Mouse (Mus musculus) ES-Bruce4 (cell line): Measurements from ENCODE around the gene Mrpl48. TPM values are rescaled to one million over a fixed set of nuclear protein-coding genes. Genes with fewer than 3 reads are reported as not detected.

Source experiments
- H3K27ac ChIP-seq: 2 replicates; pipeline ENCODE4 v1.5.1; 2012; ENCODE audit warnings: low read length, inconsistent platforms; ENCODE audit not compliant: insufficient read depth
- H3K27me3 ChIP-seq: 2 replicates; pipeline ENCODE4 v1.6.1; 2012; ENCODE audit warnings: mild to moderate bottlenecking, low read length, inconsistent platforms; ENCODE audit not compliant: control insufficient read depth, poor library complexity, insufficient read depth, severe bottlenecking
- H3K36me3 ChIP-seq: 2 replicates; pipeline ENCODE4 v1.6.1; 2012; ENCODE audit warnings: inconsistent platforms, mild to moderate bottlenecking, low read length, moderate library complexity; ENCODE audit not compliant: control insufficient read depth, poor library complexity, insufficient read depth, severe bottlenecking
- H3K4me1 ChIP-seq: one replicate; pipeline ENCODE4 v1.8.1; 2011; ENCODE audit warnings: low read length; ENCODE audit not compliant: control insufficient read depth, insufficient read depth
- H3K4me3 ChIP-seq: 2 replicates; pipeline ENCODE4 v1.5.1; 2011; ENCODE audit warnings: low read depth, mild to moderate bottlenecking, low read length
- H3K9ac ChIP-seq: 2 replicates; pipeline ENCODE4 v1.6.1; 2012; ENCODE audit warnings: low read depth, mild to moderate bottlenecking, inconsistent platforms; ENCODE audit not compliant: poor library complexity, severe bottlenecking
- H3K9me3 ChIP-seq: replicated peaks from 2 replicates; pipeline ENCODE4 v1.6.1; 2012; ENCODE audit warnings: mild to moderate bottlenecking, low read length, inconsistent platforms; ENCODE audit not compliant: control insufficient read depth, poor library complexity, insufficient read depth, severe bottlenecking
- CTCF ChIP-seq: IDR thresholded peaks from one replicate; pipeline ENCODE4 v1.8.1; 2011; ENCODE audit warnings: low read depth, low read length
- EP300 ChIP-seq: IDR thresholded peaks from 2 replicates; pipeline ENCODE4 v1.6.1; 2011; ENCODE audit warnings: low read depth, low read length; ENCODE audit not compliant: insufficient read depth
- POLR2A ChIP-seq: IDR thresholded peaks from one replicate; pipeline ENCODE4 v1.8.1; 2011; ENCODE audit warnings: low read length; ENCODE audit not compliant: insufficient read depth
- polyA plus RNA-seq: library from polyadenylated mRNA; stranded (reverse); fragments of >200 nt; gene quantifications from 2 replicates; pipeline ENCODE4 v1.2.4, GENCODE M21; 2011; ENCODE audit warnings: low read depth; ENCODE audit not compliant: missing spikeins, insufficient read depth, insufficient read length

Gene Mrpl48
- polyA plus RNA-seq, 1 experiment: 57.4 TPM

DNA sequence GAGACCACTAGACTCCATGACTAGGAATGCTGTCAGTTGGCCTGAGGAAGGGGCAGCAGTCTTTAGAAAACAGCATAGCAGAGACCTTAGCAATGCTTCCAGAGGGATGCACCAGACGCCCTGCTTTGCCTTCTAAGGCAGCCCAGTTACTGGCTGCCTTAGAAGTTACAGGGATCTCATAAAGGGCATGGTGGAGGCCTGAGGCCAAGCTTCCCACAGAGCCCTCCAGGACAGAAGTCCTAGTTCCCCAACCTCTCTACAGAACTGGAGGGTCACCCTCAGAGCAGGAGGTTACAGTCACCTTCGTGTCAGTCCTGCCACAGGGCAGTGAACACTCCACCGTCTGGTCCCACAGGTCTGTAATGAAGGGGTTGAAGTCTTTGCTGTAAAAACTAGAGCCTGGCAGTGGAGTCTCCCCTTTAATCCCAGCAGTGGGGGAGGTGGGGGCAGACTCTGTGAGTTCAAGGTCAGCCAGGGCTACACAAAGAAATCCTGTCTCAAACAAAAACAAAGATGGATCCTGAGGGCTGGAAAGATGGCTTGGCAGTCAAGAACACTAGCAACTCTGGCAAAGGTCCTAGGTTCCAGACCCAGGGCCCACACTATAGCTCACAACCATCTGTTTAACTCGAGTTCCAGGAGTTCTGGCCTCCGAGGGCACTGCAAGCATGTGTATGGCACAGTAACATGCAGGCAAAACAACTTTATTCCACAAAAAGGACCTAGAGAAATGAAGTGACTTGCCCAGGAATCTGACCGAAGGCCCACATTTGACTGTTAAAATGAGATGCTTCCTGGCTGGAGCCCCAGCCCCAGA is 106.9 kb downstream of the Mrpl48 start:
- H3K27ac ChIP-seq: peak overlapping the region; percentile 80
- peaks cover 13% of the 10 kb centered on the region for H3K4me1 ChIP-seq
- TF ChIP-seq CTCF: no peak
- no peak for TF ChIP-seq EP300
- TF ChIP-seq POLR2A: no peak

GRCm38 (mm10) chr7:100500276-100500977 is 107.7 kb downstream of the Mrpl48 start:
- Histone ChIP-seq H3K27me3 (no peaks in the 10 kb centered on the region), H3K9ac (no peak overlapping the region), H3K9me3 (no peaks in the 10 kb centered on the region), H3K4me3 (no peak overlapping the region), H3K27ac (peak overlapping the region; percentile 80), H3K36me3 (peaks cover 19% of the 10 kb centered on the region), H3K4me1 (peaks cover 13% of the 10 kb centered on the region)
- no peak for TF ChIP-seq CTCF
- TF ChIP-seq EP300: no peak
- TF ChIP-seq POLR2A: no peak

More for the DNA sequence above, 106.9 kb downstream of the Mrpl48 start:
- Histone ChIP-seq H3K4me3 (no peak overlapping the region), H3K9me3 (no peaks in the 10 kb centered on the region), H3K36me3 (peaks cover 19% of the 10 kb centered on the region), H3K27me3 (no peaks in the 10 kb centered on the region), H3K9ac (no peak overlapping the region)

DNA sequence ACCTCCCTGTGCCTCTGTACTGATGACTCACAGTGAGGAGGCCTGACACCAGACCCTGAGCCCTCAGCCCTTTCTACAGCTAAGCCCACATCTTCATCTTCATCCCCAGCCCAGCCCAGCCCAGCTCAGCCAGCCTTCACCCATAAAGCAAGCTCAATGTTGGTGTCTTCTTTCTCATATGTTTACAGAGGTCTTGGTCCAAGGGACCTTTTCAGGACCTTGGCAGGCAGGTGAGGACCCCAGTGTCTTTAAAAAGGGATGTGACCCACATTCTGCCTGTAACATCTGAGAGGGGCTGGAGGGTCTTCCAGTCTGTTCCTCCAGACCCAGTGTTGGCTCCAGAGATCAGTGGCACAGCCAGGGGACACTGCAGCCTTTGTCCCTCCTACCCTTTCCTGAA is 108.6 kb downstream of the Mrpl48 start:
- Histone ChIP-seq H3K4me3 (no peak overlapping the region), H3K27me3 (no peaks in the 10 kb centered on the region), H3K9ac (no peak overlapping the region), H3K9me3 (no peaks in the 10 kb centered on the region), H3K27ac (no peak overlapping the region), H3K4me1 (peaks cover 13% of the 10 kb centered on the region), H3K36me3 (peaks cover 19% of the 10 kb centered on the region)
- no peak for TF ChIP-seq CTCF
- no peak for TF ChIP-seq POLR2A
- no peak for TF ChIP-seq EP300

GRCm38 (mm10) chr7:100497982-100498381 is 110.1 kb downstream of the Mrpl48 start:
- Histone ChIP-seq H3K9ac (no peak overlapping the region), H3K4me1 (peaks cover 12% of the 10 kb centered on the region), H3K36me3 (peaks cover 19% of the 10 kb centered on the region), H3K27ac (no peak overlapping the region), H3K4me3 (no peak overlapping the region), H3K9me3 (no peaks in the 10 kb centered on the region), H3K27me3 (no peaks in the 10 kb centered on the region)
- TF ChIP-seq CTCF: no peak
- TF ChIP-seq EP300: no peak
- no peak for TF ChIP-seq POLR2A

DNA sequence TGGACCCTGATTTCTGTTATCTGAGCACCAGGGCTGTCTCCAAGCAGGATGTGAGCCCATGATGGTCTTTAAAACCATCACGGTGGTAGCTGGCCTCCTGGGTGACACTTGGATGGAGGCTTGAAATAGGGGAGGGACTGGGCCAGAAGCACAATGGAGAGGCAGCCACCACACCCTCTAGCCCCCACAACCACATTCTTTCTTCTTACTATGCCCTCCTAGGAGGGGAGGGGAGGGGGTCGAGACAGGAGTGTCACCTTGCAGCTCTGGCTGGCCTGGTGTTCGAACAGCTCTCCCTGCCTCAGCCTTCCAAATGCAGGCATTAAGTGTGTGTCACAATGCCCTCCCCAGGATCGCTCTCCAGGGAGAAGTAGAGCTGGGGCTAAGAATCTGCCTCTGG is 110.7 kb downstream of the Mrpl48 start:
- Histone ChIP-seq H3K27me3 (no peaks in the 10 kb centered on the region), H3K36me3 (peaks cover 19% of the 10 kb centered on the region), H3K9ac (no peak overlapping the region), H3K4me3 (no peak overlapping the region), H3K27ac (peak overlapping the region; percentile 37), H3K4me1 (peaks cover 6% of the 10 kb centered on the region), H3K9me3 (no peaks in the 10 kb centered on the region)
- peak; percentile 63; the same call in 1 of the 2 replicates for TF ChIP-seq EP300
- no peak for TF ChIP-seq POLR2A

GRCm38 (mm10) chr7:100496791-100497190 is 111.3 kb downstream of the Mrpl48 start:
- no peak for TF ChIP-seq POLR2A
- TF ChIP-seq EP300: no peak
- no peak for TF ChIP-seq CTCF
- Histone ChIP-seq H3K4me3 (no peak overlapping the region), H3K4me1 (peaks cover 6% of the 10 kb centered on the region), H3K27me3 (no peaks in the 10 kb centered on the region), H3K27ac (peak overlapping the region; percentile 3; the same call in 1 of the 2 replicates), H3K9ac (0 out of 2 replicates have a peak overlapping the region, but pooled peaks have one; percentile 1), H3K9me3 (no peaks in the 10 kb centered on the region), H3K36me3 (peaks cover 19% of the 10 kb centered on the region)
